Mouse (Mus musculus) embryonic facial prominence, embryonic 11.5 days (tissue): ENCODE results near the gene Ldlrad3. TPM values are rescaled to one million over a fixed set of nuclear protein-coding genes. Genes with fewer than 3 reads are reported as not detected.

Source experiments
- ATAC-seq: fragments of 200-750 bp; cut with Nextera tagmentation; replicated peaks from 2 replicates; pipeline ENCODE4 v1.8.0; 2017; ENCODE audit warnings: low read depth; ENCODE audit not compliant: insufficient number of reproducible peaks, low FRiP score, low TSS enrichment
- DNase-seq: peaks from one replicate; pipeline ENCODE4 v3.0.0-alpha.2; 2015; ENCODE audit warnings: low spot score
- H3K27ac ChIP-seq: fragments of 300-500 bp; sonication (generic); replicated peaks from 2 replicates; pipeline ENCODE4 v1.5.1; 2014; ENCODE audit warnings: mild to moderate bottlenecking, low read depth, low read length, control low read depth
- H3K27me3 ChIP-seq: fragments of 300-500 bp; sonication (generic); 2 replicates; pipeline ENCODE4 v1.6.1; 2014; ENCODE audit warnings: mild to moderate bottlenecking, low read length, moderate library complexity, mixed read lengths; ENCODE audit not compliant: control insufficient read depth, insufficient read depth
- H3K36me3 ChIP-seq: fragments of 300-500 bp; sonication (generic); replicated peaks from 2 replicates; pipeline ENCODE4 v1.6.1; 2014; ENCODE audit warnings: low read depth, mild to moderate bottlenecking, low read length, moderate library complexity, mixed read lengths; ENCODE audit not compliant: control insufficient read depth, insufficient read depth
- H3K4me1 ChIP-seq: fragments of 300-500 bp; sonication (generic); 2 replicates; pipeline ENCODE4 v1.6.1; 2014; ENCODE audit warnings: low read length, mixed read lengths; ENCODE audit not compliant: control insufficient read depth, insufficient read depth
- H3K4me2 ChIP-seq: fragments of 300-500 bp; sonication (generic); 2 replicates; pipeline ENCODE4 v1.6.1; 2014; ENCODE audit warnings: low read depth, mild to moderate bottlenecking, control low read depth, low read length, moderate library complexity
- H3K4me3 ChIP-seq: fragments of 300-500 bp; sonication (generic); 2 replicates; pipeline ENCODE4 v1.5.1; 2014; ENCODE audit warnings: low read depth, low read length, control low read depth
- H3K9ac ChIP-seq: fragments of 300-500 bp; sonication (generic); replicated peaks from 2 replicates; pipeline ENCODE4 v1.6.1; 2014; ENCODE audit warnings: mild to moderate bottlenecking, control low read depth, low read length
- H3K9me3 ChIP-seq: fragments of 300-500 bp; sonication (generic); replicated peaks from 2 replicates; pipeline ENCODE4 v1.6.1; 2016; ENCODE audit warnings: mild to moderate bottlenecking, low read length, inconsistent platforms, mixed read lengths; ENCODE audit not compliant: control insufficient read depth
- WGBS: fragments of 180-500 bp; shearing (Covaris S2); extraction: QIAGEN DNeasy Blood & Tissue Kit; methylation state at CpG from one replicate; pipeline ENCODE4 v1.1.7; 2014; 5-methylcytosine and 5-hydroxymethylcytosine counted together
- polyA plus RNA-seq: library from polyadenylated mRNA; unstranded; fragments of >200 nt; fragmentation: Nextera tagmentation; extraction: Ambion mirVana; gene quantifications from 2 replicates; pipeline ENCODE4 v1.2.1, GENCODE M21; 2014

Gene Ldlrad3
- polyA plus RNA-seq, 1 experiment from 2014 or later = 47.6 TPM

- Histone ChIP-seq H3K9ac (no peak overlapping the region), H3K4me2 (no peak overlapping the region), H3K27me3 (no peaks in the 10 kb centered on the region), H3K9me3 (no peaks in the 10 kb centered on the region), H3K27ac (no peak overlapping the region), H3K4me1 (peaks cover 5% of the 10 kb centered on the region), H3K4me3 (no peak overlapping the region), H3K36me3 (no peaks in the 10 kb centered on the region)
- ATAC-seq (no peak), DNase-seq (no peak)
- WGBS = 90% methylated on average over 2 of the region's 2 CpGs
These were observed 4.7 kb downstream of the Ldlrad3 start for GRCm38 (mm10) chr2:102181459-102181858.

DNA sequence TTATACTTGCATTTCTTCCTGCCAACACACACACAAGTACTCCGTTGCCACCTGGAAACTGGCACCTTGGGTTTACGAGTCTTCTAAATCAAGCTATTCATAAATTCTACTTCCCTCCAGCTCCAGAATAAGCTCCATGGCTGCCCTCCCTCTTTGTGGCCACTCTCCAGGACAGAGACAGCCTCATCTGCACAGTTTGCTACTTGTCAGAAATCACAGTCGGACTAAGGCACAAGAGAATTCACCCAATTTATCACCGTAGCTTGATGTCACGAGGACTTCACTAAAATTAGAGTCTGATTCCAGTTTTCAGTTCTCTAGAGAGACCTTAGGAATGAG lies 9.8 kb downstream of the Ldlrad3 start:
- WGBS = 82% methylated on average over 5 of the region's 5 CpGs
- no peak for ATAC-seq
- H3K4me3 ChIP-seq = no peak overlapping the region

DNA sequence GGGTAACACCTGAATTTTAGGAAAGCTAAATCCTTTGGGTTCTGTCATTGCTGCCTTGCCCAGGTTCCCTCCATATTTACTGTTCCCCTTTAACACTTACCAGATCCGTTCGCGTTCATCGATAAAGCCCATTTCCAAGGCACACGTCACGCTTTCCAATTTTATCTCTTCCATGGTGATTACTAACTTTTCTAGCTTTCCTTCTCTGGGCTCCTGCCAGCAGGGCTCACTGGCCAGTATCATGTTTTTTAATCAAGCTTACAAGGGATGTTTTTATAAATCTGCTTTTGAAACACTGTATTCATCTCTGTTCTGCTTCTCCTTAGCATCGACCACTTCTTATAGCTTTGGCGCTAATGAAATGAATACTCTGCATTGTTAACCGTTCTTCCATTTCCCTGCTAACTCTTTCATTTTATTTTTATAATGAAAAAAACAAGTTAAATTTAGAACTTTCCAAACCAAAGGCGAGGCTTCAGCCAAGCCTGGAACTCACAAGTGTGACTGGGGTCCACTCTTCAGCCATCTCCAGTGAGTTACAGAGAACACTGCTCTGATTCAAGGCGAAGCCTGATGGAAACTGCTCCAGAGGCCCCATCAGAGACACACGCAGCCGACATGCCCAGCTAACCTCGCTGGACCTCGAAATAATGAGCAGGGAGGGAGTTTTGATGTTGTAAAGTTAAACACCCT lies 10.3 kb downstream of the Ldlrad3 start:
- no peak for DNase-seq
- Histone ChIP-seq H3K4me3 (no peak overlapping the region), H3K36me3 (no peaks in the 10 kb centered on the region), H3K9me3 (no peaks in the 10 kb centered on the region), H3K27me3 (no peaks in the 10 kb centered on the region), H3K4me2 (no peak overlapping the region), H3K27ac (no peak overlapping the region), H3K9ac (no peak overlapping the region), H3K4me1 (no peaks in the 10 kb centered on the region)
- WGBS = 87% methylated on average over 15 of the region's 15 CpGs
- no peak for ATAC-seq

More for the DNA sequence above, 9.8 kb downstream of the Ldlrad3 start:
- Histone ChIP-seq H3K9me3 (no peaks in the 10 kb centered on the region), H3K36me3 (no peaks in the 10 kb centered on the region), H3K27ac (no peak overlapping the region), H3K9ac (no peak overlapping the region), H3K4me1 (no peaks in the 10 kb centered on the region), H3K27me3 (no peaks in the 10 kb centered on the region), H3K4me2 (no peak overlapping the region)
- DNase-seq = no peak

DNA sequence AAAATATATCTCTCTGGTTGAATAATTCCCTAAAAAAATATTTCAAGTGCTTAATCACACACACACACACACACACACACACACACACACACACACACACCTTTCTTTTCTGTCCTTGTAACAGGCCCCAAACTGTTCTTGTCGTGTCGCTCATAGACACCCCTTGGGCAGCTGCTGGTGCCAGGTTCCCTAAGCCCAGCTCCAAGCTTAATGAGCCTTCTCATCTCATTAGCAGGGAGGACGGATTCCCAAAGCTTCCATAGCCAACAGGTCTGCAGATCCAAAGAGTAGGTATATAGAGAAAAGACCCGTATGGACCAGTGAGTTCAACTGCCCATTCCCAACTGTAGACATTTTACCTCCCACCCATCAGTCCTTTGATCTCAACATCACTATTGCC lies 13.7 kb downstream of the Ldlrad3 start:
- H3K4me1 ChIP-seq = no peaks in the 10 kb centered on the region
- no peaks in the 10 kb centered on the region for H3K9me3 ChIP-seq
- WGBS = 86% methylated on average over 4 of the region's 4 CpGs
- no peak overlapping the region for H3K4me3 ChIP-seq
- H3K36me3 ChIP-seq = no peaks in the 10 kb centered on the region
- H3K27me3 ChIP-seq = no peaks in the 10 kb centered on the region
- H3K4me2 ChIP-seq = no peak overlapping the region
- ATAC-seq (no peak), DNase-seq (no peak)
- no peak overlapping the region for H3K27ac ChIP-seq
- no peak overlapping the region for H3K9ac ChIP-seq

- 47% methylated on average over 15 of the region's 15 CpGs for WGBS
- Histone ChIP-seq H3K4me1 (no peaks in the 10 kb centered on the region), H3K4me3 (no peak overlapping the region), H3K27me3 (no peaks in the 10 kb centered on the region), H3K27ac (no peak overlapping the region), H3K36me3 (no peaks in the 10 kb centered on the region), H3K9ac (no peak overlapping the region), H3K9me3 (no peaks in the 10 kb centered on the region), H3K4me2 (no peak overlapping the region)
- DNase-seq (no peak), ATAC-seq (peak; percentile 68; the same call in 1 of the 2 replicates)
These were observed 19.4 kb downstream of the Ldlrad3 start for GRCm38 (mm10) chr2:102166550-102167325.

DNA sequence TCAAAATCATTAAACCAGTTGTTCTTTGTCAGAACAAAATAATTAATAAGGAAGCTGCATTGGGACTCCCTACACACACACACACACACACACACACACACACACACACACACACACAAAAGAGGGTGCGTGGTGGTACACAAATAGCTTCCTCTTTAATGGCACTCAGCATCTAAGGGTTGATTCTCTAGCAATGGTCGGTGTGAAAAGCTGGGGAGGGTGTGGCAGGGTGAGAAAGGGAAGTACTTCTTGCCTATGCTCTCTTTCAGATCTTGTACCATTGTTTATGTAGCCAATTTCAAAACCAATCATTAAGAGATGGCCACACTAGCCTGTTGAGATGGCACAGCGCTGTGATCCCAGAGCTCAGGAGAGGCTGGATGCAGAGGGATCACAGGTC lies 23.1 kb downstream of the Ldlrad3 start:
- WGBS = 92% methylated on average over 3 of the region's 3 CpGs
- Histone ChIP-seq H3K4me2 (no peak overlapping the region), H3K27ac (no peak overlapping the region)

DNA sequence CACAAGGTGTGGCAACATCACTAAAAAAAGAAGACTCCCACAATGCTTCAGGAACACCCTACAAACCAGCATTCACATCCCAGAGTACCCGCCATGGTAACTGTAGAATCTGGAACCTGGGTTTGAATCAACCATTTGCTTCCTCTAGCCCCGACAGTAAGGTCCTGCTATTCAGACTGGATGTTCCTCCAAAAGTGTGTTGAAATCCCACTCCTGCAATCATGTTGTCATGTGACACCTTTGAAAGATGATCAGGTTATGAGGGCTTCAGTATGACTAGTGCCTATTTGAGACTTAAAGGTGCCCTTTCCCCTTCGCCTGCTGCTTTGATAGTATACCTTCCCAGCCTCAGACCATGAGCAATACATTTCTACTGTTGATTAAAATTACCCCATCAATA lies 28.6 kb downstream of the Ldlrad3 start:
- ATAC-seq (no peak), DNase-seq (no peak)
- Histone ChIP-seq H3K36me3 (no peaks in the 10 kb centered on the region), H3K27me3 (no peaks in the 10 kb centered on the region), H3K4me1 (no peaks in the 10 kb centered on the region), H3K4me2 (no peak overlapping the region), H3K9me3 (no peaks in the 10 kb centered on the region), H3K27ac (no peak overlapping the region), H3K9ac (no peak overlapping the region), H3K4me3 (no peak overlapping the region)
- WGBS = 80% methylated on average over 3 of the region's 3 CpGs

More for the DNA sequence above, 23.1 kb downstream of the Ldlrad3 start:
- no peaks in the 10 kb centered on the region for H3K9me3 ChIP-seq
- ATAC-seq = no peak
- H3K36me3 ChIP-seq = no peaks in the 10 kb centered on the region
- DNase-seq = no peak
- no peak overlapping the region for H3K4me3 ChIP-seq
- H3K4me1 ChIP-seq = no peaks in the 10 kb centered on the region
- H3K9ac ChIP-seq = no peak overlapping the region
- no peaks in the 10 kb centered on the region for H3K27me3 ChIP-seq

DNA sequence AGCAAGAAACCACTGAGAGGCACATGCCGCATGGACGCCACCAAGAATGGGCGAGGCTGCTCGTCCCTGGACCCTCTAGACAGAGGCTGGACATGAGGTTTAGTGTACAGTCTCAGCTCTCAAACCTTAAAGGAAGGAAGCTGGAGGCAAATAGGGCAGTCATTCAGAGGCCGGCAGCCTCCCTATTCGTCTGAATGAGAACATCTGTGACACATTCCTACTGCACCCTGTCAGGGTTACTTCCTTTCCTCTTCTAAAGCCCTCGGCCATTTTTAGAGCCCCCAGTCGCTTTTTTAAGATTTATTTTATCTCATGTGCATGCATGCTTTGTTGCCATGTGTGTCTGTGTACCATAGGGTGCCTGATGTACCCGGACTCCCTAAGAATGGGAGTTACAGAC lies 29.2 kb downstream of the Ldlrad3 start:
- Histone ChIP-seq H3K9me3 (no peaks in the 10 kb centered on the region), H3K27ac (no peak overlapping the region), H3K27me3 (no peaks in the 10 kb centered on the region), H3K4me1 (no peaks in the 10 kb centered on the region), H3K9ac (no peak overlapping the region), H3K36me3 (no peaks in the 10 kb centered on the region), H3K4me2 (no peak overlapping the region), H3K4me3 (no peak overlapping the region)
- 57% methylated on average over 9 of the region's 9 CpGs for WGBS
- DNase-seq (no peak), ATAC-seq (no peak)
